Mouse (Mus musculus) forelimb bud, embryonic 11.5 days (tissue): Measurements from ENCODE around the gene Tanc1.

Experiments used
- DNase-seq: peaks from one replicate; pipeline ENCODE4 v3.0.0-alpha.2; 2012; ENCODE audit warnings: low read depth, low spot score

The Tanc1 gene

GRCm38 (mm10) chr2:59651801-59652200 is 40.0 kb downstream of the Tanc1 start:
- no peak for DNase-seq

DNA sequence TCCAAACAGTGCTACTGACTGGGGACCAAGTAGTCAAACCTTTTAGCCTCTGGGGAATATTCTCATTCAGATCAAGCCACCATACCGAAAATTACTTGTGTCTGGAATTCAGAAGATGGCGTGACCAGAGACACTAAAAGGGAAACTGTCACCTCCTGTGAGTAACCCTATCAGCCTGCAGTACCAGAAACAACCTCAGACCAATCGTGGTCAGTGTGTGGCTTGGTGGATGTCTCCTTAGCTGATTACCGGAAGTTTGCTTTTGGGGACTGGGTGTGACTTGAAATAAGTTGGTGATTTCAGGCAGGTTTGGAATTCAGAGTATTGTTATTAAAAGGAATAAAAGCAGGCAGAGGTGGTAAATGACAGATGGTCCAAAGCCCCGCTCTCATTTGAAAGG is 40.9 kb downstream of the Tanc1 start:
- no peak for DNase-seq

DNA sequence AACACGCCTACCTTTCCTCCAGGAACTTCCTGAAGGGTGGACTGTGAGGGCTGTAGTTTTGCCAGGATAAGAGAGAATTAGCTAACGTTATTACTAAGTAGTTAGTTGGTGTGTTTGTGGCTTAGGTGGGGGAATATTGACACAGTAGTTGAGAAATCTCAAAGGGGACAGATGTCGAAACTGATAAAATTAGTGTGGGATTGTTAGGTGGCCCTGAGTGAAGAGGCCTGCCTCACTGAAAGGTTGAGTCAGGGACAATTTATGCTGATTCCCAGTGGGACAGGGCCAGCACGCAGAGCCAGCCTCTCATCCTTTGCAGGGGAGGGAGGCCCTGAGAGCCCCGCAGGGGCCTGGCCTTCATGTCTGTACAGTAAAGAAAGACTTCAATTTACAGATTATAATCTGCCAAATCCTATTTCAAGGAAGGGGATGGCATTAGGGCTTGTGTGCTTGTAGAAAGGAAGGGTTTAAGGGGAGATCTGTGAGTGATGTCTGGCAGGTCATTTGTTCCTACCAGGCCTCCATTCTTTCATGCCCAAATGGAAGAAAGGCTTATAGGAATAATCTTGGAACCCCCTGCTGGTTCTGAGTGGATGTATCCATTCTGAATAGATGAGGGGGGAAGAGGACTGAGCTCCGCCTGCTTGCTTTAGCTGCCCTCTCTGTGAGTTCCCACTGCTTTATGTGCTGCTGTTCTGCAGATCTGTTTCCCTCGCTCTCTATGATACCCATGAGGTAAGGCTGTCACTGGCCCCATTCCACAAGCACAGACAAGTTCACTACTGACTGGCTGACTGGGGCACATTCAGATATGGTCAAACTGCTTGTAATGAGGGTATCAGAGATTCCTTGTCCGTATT is 41.7 kb downstream of the Tanc1 start:
- DNase-seq = no peak

GRCm38 (mm10) chr2:59655471-59655870 is 43.6 kb downstream of the Tanc1 start:
- DNase-seq = no peak

GRCm38 (mm10) chr2:59656680-59657079 is 44.8 kb downstream of the Tanc1 start:
- no peak for DNase-seq

GRCm38 (mm10) chr2:59659686-59660085 is 47.8 kb downstream of the Tanc1 start:
- DNase-seq = no peak

DNA sequence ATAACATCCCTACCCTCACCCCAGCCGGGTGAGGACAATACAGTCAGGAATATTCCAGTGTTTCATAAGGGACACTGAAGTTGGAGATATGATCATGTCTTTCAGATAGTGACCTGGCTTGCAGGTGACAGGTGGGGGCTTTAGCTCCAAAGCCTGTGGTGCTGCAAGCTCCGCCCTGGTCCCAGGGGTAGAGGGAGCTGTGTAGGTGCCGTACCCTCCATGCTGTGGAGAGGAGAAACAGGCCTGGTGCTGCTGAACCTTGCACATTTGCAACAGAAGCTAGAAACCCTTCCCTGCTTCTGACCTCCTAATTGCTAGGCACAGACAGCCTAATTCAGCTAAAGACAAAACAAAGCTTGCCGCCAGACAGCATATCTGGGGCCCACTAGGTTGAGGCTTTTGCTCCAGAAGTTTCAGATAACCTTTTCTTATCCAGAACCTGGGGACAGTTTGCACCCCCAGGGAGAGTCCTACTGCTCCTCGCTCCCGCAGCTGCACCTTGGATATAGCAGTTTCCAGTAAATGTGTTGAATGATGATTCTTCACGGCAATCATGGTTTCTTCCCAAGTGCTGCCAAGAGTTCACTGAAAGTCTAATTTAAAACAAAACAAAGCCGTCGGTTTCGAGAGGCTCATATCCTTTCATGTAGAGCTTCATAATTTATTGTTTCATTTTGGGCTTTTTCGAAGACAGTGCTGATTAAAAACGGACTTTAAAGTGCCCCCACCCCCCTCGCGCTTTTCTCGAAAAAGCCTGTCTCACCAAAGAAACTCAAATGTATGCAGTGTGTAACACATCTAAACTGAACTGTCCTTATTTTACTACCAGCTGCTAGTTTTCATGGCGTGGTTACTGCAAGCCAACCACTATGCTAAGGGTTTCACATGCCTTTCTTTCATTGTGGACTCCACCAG is 49.3 kb downstream of the Tanc1 start:
- DNase-seq = no peak

- no peak for DNase-seq
Observed at GRCm38 (mm10) chr2:59664803-59665567, 53.1 kb downstream of the Tanc1 start.

DNA sequence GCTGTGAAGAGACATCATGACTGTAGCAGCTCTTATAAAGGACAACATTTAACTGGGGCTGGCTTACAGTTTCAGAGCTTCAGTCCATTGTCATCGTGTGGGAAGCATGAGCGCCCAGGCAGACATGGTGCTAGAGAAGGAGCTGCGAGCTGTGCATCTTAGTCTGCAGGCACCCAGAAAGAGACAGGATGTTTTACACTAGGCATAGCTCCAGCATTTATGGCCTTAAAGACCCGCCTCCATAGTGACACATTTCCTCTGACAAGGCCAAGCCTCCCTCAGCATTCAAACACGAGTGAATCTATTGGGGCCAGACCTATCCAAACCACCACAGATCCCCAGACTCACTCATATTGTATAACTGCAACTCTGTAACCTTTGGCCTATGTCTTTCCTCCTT is 54.7 kb downstream of the Tanc1 start:
- no peak for DNase-seq

- DNase-seq = no peak
Observed at GRCm38 (mm10) chr2:59670087-59671060, 58.5 kb downstream of the Tanc1 start.

GRCm38 (mm10) chr2:59671671-59672070 is 59.8 kb downstream of the Tanc1 start:
- no peak for DNase-seq

DNA sequence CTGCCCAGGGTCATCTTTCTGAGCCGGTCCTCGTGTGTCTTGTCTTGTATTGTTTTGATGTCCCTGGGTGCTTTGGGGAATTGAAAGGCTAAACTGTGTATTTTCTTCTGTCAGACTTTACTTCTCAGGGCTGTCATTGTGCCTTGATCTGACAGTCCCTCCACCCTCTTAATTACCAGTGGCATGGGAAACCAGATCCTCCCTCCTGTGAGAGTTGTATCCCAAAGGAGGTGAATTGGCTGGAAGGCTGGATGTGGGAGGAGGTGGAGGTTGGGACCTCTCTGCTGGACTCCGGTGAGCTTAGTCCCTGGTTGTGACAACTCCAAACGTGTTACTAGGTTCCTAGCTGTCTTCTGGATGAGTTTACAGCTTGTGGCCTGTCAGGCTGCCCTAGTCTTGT is 60.2 kb downstream of the Tanc1 start:
- no peak for DNase-seq

- no peak for DNase-seq
Observed at GRCm38 (mm10) chr2:59672686-59673085, 60.8 kb downstream of the Tanc1 start.

- no peak for DNase-seq
Observed at GRCm38 (mm10) chr2:59673351-59673750, 61.5 kb downstream of the Tanc1 start.

DNA sequence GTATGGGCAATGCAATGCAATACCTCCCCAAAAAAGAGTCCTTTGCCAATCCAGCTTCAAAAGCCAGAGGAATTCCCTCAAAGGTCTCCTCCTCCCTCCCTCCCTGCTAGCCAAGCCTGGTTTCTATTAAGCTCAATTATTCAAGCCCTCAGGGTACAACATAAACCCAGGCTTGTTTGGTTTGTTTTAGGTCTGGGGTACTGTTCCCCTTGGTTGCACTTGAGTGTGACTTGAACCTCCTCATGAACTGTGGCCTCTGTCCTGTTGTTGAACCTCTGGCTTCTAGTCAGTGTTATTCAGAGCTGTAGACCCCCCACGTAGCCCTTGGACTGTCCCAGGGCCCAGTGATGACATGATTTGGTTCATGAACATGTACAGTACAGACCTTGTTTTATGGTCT is 62.0 kb downstream of the Tanc1 start:
- peak; percentile 88 for DNase-seq

GRCm38 (mm10) chr2:59675270-59675995 is 63.6 kb downstream of the Tanc1 start:
- DNase-seq = no peak

DNA sequence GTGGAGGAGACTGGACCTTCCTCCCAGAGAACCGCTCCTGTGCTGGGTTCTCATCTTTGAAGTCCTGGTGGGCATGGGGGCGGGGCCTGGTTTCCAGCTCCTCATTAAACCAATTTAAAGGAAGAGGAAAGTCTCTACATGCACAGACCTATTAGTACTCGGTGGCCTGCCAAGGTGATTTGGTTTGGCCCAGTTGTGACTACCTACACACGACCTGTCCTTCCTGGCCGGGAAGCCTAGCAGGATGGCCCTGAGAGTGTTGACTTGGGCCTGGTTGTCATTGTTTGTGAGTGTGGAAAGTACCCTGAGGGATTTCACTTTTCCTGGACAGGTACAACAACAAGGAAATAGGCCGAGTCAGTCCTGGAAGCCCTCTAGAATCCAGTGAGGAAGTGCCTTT is 64.2 kb downstream of the Tanc1 start:
- no peak for DNase-seq

DNA sequence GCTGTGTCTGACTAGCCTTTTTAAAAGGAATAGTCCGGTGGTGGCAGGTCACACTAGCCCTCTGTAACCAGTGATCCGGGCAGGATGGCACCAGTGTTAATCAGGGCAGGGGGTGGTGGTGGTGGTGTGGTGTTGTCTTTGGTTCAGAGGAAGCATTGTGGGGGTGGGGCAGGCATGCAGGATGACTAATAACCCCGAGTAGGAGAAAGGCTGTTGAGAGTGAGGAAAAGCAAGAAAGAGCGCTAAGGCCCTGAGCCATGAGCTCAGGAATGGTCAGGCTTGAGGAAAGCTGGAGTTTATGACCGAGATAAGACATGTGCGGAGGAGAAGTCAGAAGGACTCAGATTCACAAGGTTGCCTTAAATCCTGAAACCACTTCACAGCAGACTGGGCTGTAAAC is 64.6 kb downstream of the Tanc1 start:
- no peak for DNase-seq

DNA sequence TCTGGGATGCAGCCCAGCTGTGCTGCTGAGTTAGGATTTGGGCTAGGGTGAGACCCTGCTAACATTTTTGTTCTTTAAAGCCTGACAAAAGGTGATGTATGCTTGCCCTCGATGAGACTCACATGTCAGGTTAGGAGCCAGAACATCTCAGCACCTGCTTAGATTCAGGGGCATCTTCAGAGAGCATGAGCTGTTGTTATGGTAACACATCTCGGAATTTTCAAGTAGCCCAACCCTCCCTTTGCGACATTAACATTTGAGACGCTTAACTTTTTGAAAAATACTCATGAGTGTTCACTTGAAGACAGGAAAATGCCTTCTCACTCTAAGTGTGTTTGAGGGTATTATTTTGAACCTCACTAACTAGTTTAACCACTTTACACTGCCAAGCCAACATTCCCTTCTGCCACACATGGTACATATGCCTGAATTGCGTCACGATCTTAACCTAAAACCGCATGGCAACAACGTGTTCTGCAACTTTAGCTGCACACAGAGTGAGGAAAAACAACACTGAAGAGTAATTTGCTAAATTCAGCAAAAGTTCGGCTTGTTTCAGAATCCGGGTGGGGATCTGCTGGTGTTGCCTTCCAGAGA is 67.7 kb downstream of the Tanc1 start:
- DNase-seq = no peak

GRCm38 (mm10) chr2:59680736-59681135 is 68.9 kb downstream of the Tanc1 start:
- no peak for DNase-seq
